Mouse (Mus musculus): ENCODE measurements around the gene Rab30.

Rab30 gene

GRCm38 (mm10) chr7:92795749-92796148, 54.3 kb downstream of the Rab30 start:
- no peak for DNase-seq (ENCODE audit: inconsistent age in 2 of 2, low spot score in 1 of 2)

GRCm38 (mm10) chr7:92796813-92797212, 55.4 kb downstream of the Rab30 start:
- no peak for DNase-seq (ENCODE audit: inconsistent age in 2 of 2, low spot score in 1 of 2)

GRCm38 (mm10) chr7:92799665-92800595, 58.5 kb downstream of the Rab30 start:
- DNase-seq (ENCODE audit: inconsistent age in 2 of 2, low spot score in 1 of 2) = no peak

- no peak for DNase-seq (ENCODE audit: inconsistent age in 2 of 2, low spot score in 1 of 2)
These were observed 60.8 kb downstream of the Rab30 start for GRCm38 (mm10) chr7:92802158-92802557.

GRCm38 (mm10) chr7:92803191-92803590, 61.8 kb downstream of the Rab30 start:
- DNase-seq (ENCODE audit: inconsistent age in 2 of 2, low spot score in 1 of 2) = no peak

GRCm38 (mm10) chr7:92804919-92805668, 63.7 kb downstream of the Rab30 start:
- DNase-seq (ENCODE audit: inconsistent age in 2 of 2, low spot score in 1 of 2) = no peak

- DNase-seq (ENCODE audit: inconsistent age in 2 of 2, low spot score in 1 of 2) = no peak
These were observed 65.2 kb downstream of the Rab30 start for GRCm38 (mm10) chr7:92806512-92807188.

- peak; percentile 53 to 84 for DNase-seq (ENCODE audit: inconsistent age in 2 of 2, low spot score in 1 of 2)
These were observed 66.1 kb downstream of the Rab30 start for GRCm38 (mm10) chr7:92807482-92807881.

- peak in 1 of 2 experiments; percentile 64 for DNase-seq (ENCODE audit: inconsistent age in 2 of 2, low spot score in 1 of 2)
These were observed 70.4 kb downstream of the Rab30 start for GRCm38 (mm10) chr7:92811667-92812279.

- no peak for DNase-seq (ENCODE audit: inconsistent age in 2 of 2, low spot score in 1 of 2)
These were observed 75.8 kb downstream of the Rab30 start for GRCm38 (mm10) chr7:92817242-92817641.

- no peak for DNase-seq (ENCODE audit: inconsistent age in 2 of 2, low spot score in 1 of 2)
These were observed 76.5 kb downstream of the Rab30 start for GRCm38 (mm10) chr7:92817886-92818285.

- no peak for DNase-seq (ENCODE audit: inconsistent age in 2 of 2, low spot score in 1 of 2)
These were observed 78.3 kb downstream of the Rab30 start for GRCm38 (mm10) chr7:92819656-92820055.

GRCm38 (mm10) chr7:92820410-92820809, 79.0 kb downstream of the Rab30 start:
- no peak for DNase-seq (ENCODE audit: inconsistent age in 2 of 2, low spot score in 1 of 2)

GRCm38 (mm10) chr7:92820941-92821465, 79.6 kb downstream of the Rab30 start:
- DNase-seq (ENCODE audit: inconsistent age in 2 of 2, low spot score in 1 of 2) = no peak

- no peak for DNase-seq (ENCODE audit: inconsistent age in 2 of 2, low spot score in 1 of 2)
These were observed 80.5 kb downstream of the Rab30 start for GRCm38 (mm10) chr7:92821871-92822270.

- no peak for DNase-seq (ENCODE audit: inconsistent age in 2 of 2, low spot score in 1 of 2)
These were observed 81.2 kb downstream of the Rab30 start for GRCm38 (mm10) chr7:92822409-92823101.

GRCm38 (mm10) chr7:92826248-92826647, 84.8 kb downstream of the Rab30 start:
- no peak for DNase-seq (ENCODE audit: inconsistent age in 2 of 2, low spot score in 1 of 2)

GRCm38 (mm10) chr7:92827981-92828380, 86.6 kb downstream of the Rab30 start:
- DNase-seq (ENCODE audit: inconsistent age in 2 of 2, low spot score in 1 of 2) = peak in 1 of 2 experiments; percentile 52

GRCm38 (mm10) chr7:92832395-92832794, 91.0 kb downstream of the Rab30 start:
- no peak for DNase-seq (ENCODE audit: inconsistent age in 2 of 2, low spot score in 1 of 2)

- DNase-seq (ENCODE audit: inconsistent age in 2 of 2, low spot score in 1 of 2) = no peak
These were observed 93.0 kb downstream of the Rab30 start for GRCm38 (mm10) chr7:92834391-92834790.
